Mouse (Mus musculus): ENCODE results near the gene Gm3448. TPM values are rescaled to one million over a fixed set of nuclear protein-coding genes. Genes with fewer than 3 reads are reported as not detected.
"Not testable (repeated sequence)": the region's sequence is repeated elsewhere in the genome, so short reads cannot be mapped to it uniquely, and the experiment has no call there.

Gene Gm3448
- polyA plus RNA-seq (2015; fragmentation: Nextera tagmentation; extraction: Ambion mirVana): 5.1 TPM in 2 replicates

DNA sequence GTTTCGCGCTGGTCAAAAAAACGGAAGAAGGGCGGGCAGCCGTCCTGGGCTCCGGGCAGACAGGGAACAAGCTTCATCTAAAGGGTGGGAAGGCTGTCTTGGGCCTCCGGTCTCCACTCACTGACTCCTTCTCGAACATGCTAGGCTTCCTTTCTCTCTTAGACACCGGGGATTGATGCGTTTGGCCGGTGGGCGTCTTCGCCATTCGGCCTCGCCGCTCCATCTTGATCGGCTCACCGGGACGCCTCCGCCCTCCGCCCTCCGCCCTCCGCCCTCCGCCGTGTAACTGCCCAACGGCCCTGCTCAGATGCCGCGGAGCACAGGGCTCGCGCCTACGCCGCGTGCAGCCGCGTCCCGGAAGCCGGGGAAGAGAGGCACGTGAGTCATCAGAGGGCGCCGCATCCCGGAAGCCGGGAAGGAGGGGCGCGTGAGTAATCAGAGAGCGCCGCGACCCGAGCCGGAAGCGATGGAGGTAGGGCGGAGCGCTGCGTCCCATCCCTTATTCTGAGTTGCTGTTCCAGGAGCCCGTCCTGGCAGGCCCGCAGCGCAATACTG is at the start of gene Gm3448, which contains the start of the genes Ermard and Tcte3:
Gene Gm3448 (minus strand): TSS at position 363 of the 555 bp plus-strand sequence.
Gene Ermard (plus strand): TSS at position 34 of the 555 bp plus-strand sequence.
Gene Tcte3 (minus strand): TSS at position 314 of the 555 bp plus-strand sequence.
- H3K4me3 ChIP-seq (replicated peaks; ENCODE audit: low read length); H3K9me3 ChIP-seq (ENCODE audit: control insufficient read depth, low read length); H3K27ac ChIP-seq (ENCODE audit: low read length); H3K9ac ChIP-seq (replicated peaks; ENCODE audit: low read depth, low read length); H3K27me3 ChIP-seq (replicated peaks; ENCODE audit: control insufficient read depth, insufficient read depth, low read length); H3K4me2 ChIP-seq (ENCODE audit: low read length); H3K36me3 ChIP-seq (ENCODE audit: control insufficient read depth, insufficient read depth); H3K4me1 ChIP-seq (replicated peaks; ENCODE audit: control insufficient read depth, insufficient read depth, low read length): not testable (repeated sequence)
- 0% methylated on average over 9 of the region's 56 CpGs for WGBS
- ATAC-seq: peak; percentile 99

- 8% methylated on average over 8 of the region's 8 CpGs for WGBS
Observed at GRCm38 (mm10) chr17:15088591-15089001, 47.3 kb upstream of the Gm3448 start.

GRCm38 (mm10) chr17:15088166-15088565 is 46.8 kb upstream of the Gm3448 start:
- Histone ChIP-seq H3K9ac (replicated peaks; ENCODE audit: low read depth, low read length) (no peak overlapping the region), H3K27ac (ENCODE audit: low read length) (no peak overlapping the region), H3K4me2 (ENCODE audit: low read length) (no peak overlapping the region), H3K4me1 (replicated peaks; ENCODE audit: control insufficient read depth, insufficient read depth, low read length) (peaks cover 15% of the 10 kb centered on the region), H3K4me3 (replicated peaks; ENCODE audit: low read length) (no peak overlapping the region), H3K9me3 (ENCODE audit: control insufficient read depth, low read length) (no peaks in the 10 kb centered on the region), H3K27me3 (replicated peaks; ENCODE audit: control insufficient read depth, insufficient read depth, low read length) (no peaks in the 10 kb centered on the region), H3K36me3 (ENCODE audit: control insufficient read depth, insufficient read depth) (no peaks in the 10 kb centered on the region)
- 26% methylated on average over 2 of the region's 2 CpGs for WGBS
- peak; percentile 45 for ATAC-seq

More at GRCm38 (mm10) chr17:15088591-15089001, 47.3 kb upstream of the Gm3448 start:
- H3K9me3 ChIP-seq (ENCODE audit: control insufficient read depth, low read length): no peaks in the 10 kb centered on the region
- no peak overlapping the region for H3K9ac ChIP-seq (replicated peaks; ENCODE audit: low read depth, low read length)
- no peaks in the 10 kb centered on the region for H3K36me3 ChIP-seq (ENCODE audit: control insufficient read depth, insufficient read depth)
- H3K4me1 ChIP-seq (replicated peaks; ENCODE audit: control insufficient read depth, insufficient read depth, low read length): peaks cover 18% of the 10 kb centered on the region
- H3K4me3 ChIP-seq (replicated peaks; ENCODE audit: low read length): no peak overlapping the region
- peak overlapping the region; percentile 2; the same call in 1 of the 2 replicates for H3K4me2 ChIP-seq (ENCODE audit: low read length)
- peak overlapping the region; percentile 21; the same call in 1 of the 2 replicates for H3K27ac ChIP-seq (ENCODE audit: low read length)
- ATAC-seq: peak; percentile 76
- H3K27me3 ChIP-seq (replicated peaks; ENCODE audit: control insufficient read depth, insufficient read depth, low read length): no peaks in the 10 kb centered on the region

GRCm38 (mm10) chr17:15085006-15085405 is 43.7 kb upstream of the Gm3448 start:
- H3K36me3 ChIP-seq (ENCODE audit: control insufficient read depth, insufficient read depth): no peaks in the 10 kb centered on the region
- H3K4me2 ChIP-seq (ENCODE audit: low read length): no peak overlapping the region
- H3K9ac ChIP-seq (replicated peaks; ENCODE audit: low read depth, low read length): no peak overlapping the region
- no peaks in the 10 kb centered on the region for H3K27me3 ChIP-seq (replicated peaks; ENCODE audit: control insufficient read depth, insufficient read depth, low read length)
- H3K4me1 ChIP-seq (replicated peaks; ENCODE audit: control insufficient read depth, insufficient read depth, low read length): peaks cover 15% of the 10 kb centered on the region
- H3K9me3 ChIP-seq (ENCODE audit: control insufficient read depth, low read length): no peaks in the 10 kb centered on the region
- 91% methylated on average over 2 of the region's 2 CpGs for WGBS
- no peak overlapping the region for H3K4me3 ChIP-seq (replicated peaks; ENCODE audit: low read length)
- H3K27ac ChIP-seq (ENCODE audit: low read length): no peak overlapping the region
- no peak for ATAC-seq

DNA sequence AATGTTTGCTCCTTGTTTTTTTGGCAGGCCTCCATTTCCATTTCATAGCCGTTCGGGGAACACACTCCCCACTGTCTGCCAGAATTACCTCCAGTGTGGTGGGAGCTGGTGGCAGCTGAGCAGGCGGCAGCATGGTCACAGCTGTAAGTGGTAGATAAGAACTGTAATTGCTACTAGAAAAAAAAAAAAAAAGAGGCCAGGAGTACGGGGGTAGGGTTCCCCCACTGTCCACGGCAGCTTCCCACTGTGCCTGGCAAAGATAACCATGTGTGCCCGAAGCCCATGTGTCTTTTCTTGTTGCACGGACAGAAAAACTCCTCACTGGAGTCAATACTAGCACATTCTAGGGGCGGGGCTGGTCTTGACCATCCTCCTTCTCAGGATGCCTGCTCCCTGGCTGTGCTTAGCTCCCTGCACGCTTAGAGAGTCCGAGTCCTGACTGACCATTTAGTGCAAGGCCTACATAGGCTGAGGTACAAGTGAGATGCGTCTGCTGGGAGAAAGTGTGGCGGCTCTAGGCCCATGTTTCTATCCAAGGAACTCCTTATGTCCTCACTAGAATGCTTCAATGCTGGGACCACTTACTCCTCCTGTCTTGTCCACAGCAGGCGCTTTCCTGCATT is 43.0 kb upstream of the Gm3448 start:
- no peak overlapping the region for H3K4me3 ChIP-seq (replicated peaks; ENCODE audit: low read length)
- no peak for ATAC-seq
- no peak overlapping the region for H3K9ac ChIP-seq (replicated peaks; ENCODE audit: low read depth, low read length)
- no peaks in the 10 kb centered on the region for H3K27me3 ChIP-seq (replicated peaks; ENCODE audit: control insufficient read depth, insufficient read depth, low read length)
- H3K4me1 ChIP-seq (replicated peaks; ENCODE audit: control insufficient read depth, insufficient read depth, low read length): peaks cover 15% of the 10 kb centered on the region
- H3K9me3 ChIP-seq (ENCODE audit: control insufficient read depth, low read length): no peaks in the 10 kb centered on the region
- H3K36me3 ChIP-seq (ENCODE audit: control insufficient read depth, insufficient read depth): no peaks in the 10 kb centered on the region
- WGBS: 57% methylated on average over 13 of the region's 13 CpGs
- no peak overlapping the region for H3K27ac ChIP-seq (ENCODE audit: low read length)
- H3K4me2 ChIP-seq (ENCODE audit: low read length): no peak overlapping the region

DNA sequence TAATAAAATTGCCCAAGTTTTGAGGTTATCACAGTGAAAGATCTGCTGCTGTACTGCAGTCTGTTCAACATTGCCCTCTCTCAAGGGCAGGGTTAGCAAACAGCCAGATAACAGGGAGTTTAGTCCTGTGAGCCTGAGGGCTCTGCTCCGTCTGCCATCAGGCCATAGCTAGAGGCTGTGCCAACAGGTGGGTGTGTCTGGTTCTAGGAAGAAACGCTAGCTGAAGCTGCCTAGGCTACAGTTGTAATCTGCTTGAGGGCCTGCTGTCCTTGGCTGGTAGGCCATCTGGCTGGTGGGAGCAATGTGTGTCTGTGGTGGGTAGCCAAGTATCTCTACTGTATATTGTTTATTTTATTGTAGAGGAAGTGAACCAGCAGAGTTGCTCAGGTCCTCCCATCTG is 36.2 kb upstream of the Gm3448 start:
- ATAC-seq: no peak

DNA sequence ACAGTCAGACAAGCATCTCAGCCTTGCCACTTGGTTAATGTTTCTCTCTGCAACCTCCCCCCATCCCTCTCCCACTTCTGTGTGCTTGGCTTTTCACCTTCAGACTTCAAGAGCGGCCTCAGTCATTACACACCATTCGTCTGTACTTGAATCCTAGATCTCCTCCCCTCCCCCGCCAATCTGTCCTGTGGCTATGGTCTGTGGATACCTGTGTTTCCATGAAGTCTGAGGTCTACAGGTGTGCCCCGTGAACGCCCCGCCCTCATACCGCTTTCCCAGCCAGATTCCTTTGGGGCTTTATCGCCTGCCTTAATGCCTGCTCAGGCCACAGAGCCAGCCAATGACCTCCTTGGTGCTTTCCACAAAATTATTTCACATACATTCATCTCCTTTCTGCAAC is 33.7 kb upstream of the Gm3448 start:
- H3K27ac ChIP-seq (ENCODE audit: low read length): no peak overlapping the region
- ATAC-seq: no peak
- H3K9me3 ChIP-seq (ENCODE audit: control insufficient read depth, low read length): no peaks in the 10 kb centered on the region
- H3K27me3 ChIP-seq (replicated peaks; ENCODE audit: control insufficient read depth, insufficient read depth, low read length): no peaks in the 10 kb centered on the region
- WGBS: 84% methylated on average over 8 of the region's 8 CpGs
- no peaks in the 10 kb centered on the region for H3K36me3 ChIP-seq (ENCODE audit: control insufficient read depth, insufficient read depth)
- H3K4me2 ChIP-seq (ENCODE audit: low read length): no peak overlapping the region
- H3K9ac ChIP-seq (replicated peaks; ENCODE audit: low read depth, low read length): no peak overlapping the region
- no peaks in the 10 kb centered on the region for H3K4me1 ChIP-seq (replicated peaks; ENCODE audit: control insufficient read depth, insufficient read depth, low read length)
- H3K4me3 ChIP-seq (replicated peaks; ENCODE audit: low read length): no peak overlapping the region

More for the DNA sequence above, 36.2 kb upstream of the Gm3448 start:
- no peak overlapping the region for H3K4me2 ChIP-seq (ENCODE audit: low read length)
- no peaks in the 10 kb centered on the region for H3K36me3 ChIP-seq (ENCODE audit: control insufficient read depth, insufficient read depth)
- H3K27me3 ChIP-seq (replicated peaks; ENCODE audit: control insufficient read depth, insufficient read depth, low read length): no peaks in the 10 kb centered on the region
- no peak overlapping the region for H3K9ac ChIP-seq (replicated peaks; ENCODE audit: low read depth, low read length)
- WGBS: 38% methylated on average over 2 of the region's 2 CpGs
- no peaks in the 10 kb centered on the region for H3K9me3 ChIP-seq (ENCODE audit: control insufficient read depth, low read length)
- no peak overlapping the region for H3K4me3 ChIP-seq (replicated peaks; ENCODE audit: low read length)
- no peaks in the 10 kb centered on the region for H3K4me1 ChIP-seq (replicated peaks; ENCODE audit: control insufficient read depth, insufficient read depth, low read length)
- H3K27ac ChIP-seq (ENCODE audit: low read length): no peak overlapping the region

DNA sequence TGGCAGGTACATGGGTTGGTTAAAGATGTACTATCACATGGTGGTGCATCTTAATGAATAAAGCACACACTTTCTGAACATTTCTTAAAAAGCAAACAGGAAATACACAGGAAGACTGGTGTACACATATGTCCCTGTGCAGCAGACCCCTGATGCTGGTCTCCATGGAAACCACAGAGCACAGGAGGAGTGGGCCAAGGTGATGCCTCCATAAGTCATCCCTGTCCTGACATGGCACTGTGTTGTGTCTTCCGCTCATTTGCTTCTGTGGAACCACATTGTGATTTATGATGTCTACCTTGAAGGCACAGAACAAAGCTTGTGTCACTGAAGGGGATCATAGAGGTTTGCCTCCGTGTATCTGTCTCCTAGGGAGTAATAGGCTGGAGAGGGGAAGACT is 30.9 kb upstream of the Gm3448 start:
- no peak overlapping the region for H3K9ac ChIP-seq (replicated peaks; ENCODE audit: low read depth, low read length)
- no peaks in the 10 kb centered on the region for H3K27me3 ChIP-seq (replicated peaks; ENCODE audit: control insufficient read depth, insufficient read depth, low read length)
- H3K4me1 ChIP-seq (replicated peaks; ENCODE audit: control insufficient read depth, insufficient read depth, low read length): peaks cover 4% of the 10 kb centered on the region; the same call in 1 of the 2 replicates
- no peak for ATAC-seq
- no peak overlapping the region for H3K4me3 ChIP-seq (replicated peaks; ENCODE audit: low read length)
- no peaks in the 10 kb centered on the region for H3K36me3 ChIP-seq (ENCODE audit: control insufficient read depth, insufficient read depth)
- H3K9me3 ChIP-seq (ENCODE audit: control insufficient read depth, low read length): no peaks in the 10 kb centered on the region
- whole genome bisulfite sequencing: 94% methylated on average over 2 of the region's 2 CpGs
- no peak overlapping the region for H3K4me2 ChIP-seq (ENCODE audit: low read length)
- H3K27ac ChIP-seq (ENCODE audit: low read length): no peak overlapping the region

GRCm38 (mm10) chr17:15069124-15069523 is 27.8 kb upstream of the Gm3448 start:
- no peaks in the 10 kb centered on the region for H3K9me3 ChIP-seq (ENCODE audit: control insufficient read depth, low read length)
- no peak overlapping the region for H3K4me2 ChIP-seq (ENCODE audit: low read length)
- no peaks in the 10 kb centered on the region for H3K27me3 ChIP-seq (replicated peaks; ENCODE audit: control insufficient read depth, insufficient read depth, low read length)
- H3K4me3 ChIP-seq (replicated peaks; ENCODE audit: low read length): no peak overlapping the region
- peaks cover 15% of the 10 kb centered on the region for H3K4me1 ChIP-seq (replicated peaks; ENCODE audit: control insufficient read depth, insufficient read depth, low read length)
- WGBS: 70% methylated on average over 2 of the region's 2 CpGs
- ATAC-seq: no peak
- H3K27ac ChIP-seq (ENCODE audit: low read length): no peak overlapping the region
- H3K9ac ChIP-seq (replicated peaks; ENCODE audit: low read depth, low read length): no peak overlapping the region
- no peaks in the 10 kb centered on the region for H3K36me3 ChIP-seq (ENCODE audit: control insufficient read depth, insufficient read depth)

Data from forebrain, embryonic 16.5 days (tissue).